Mouse (Mus musculus) large intestine, adult 2 months (tissue): Measurements from ENCODE around the gene Bcar3. TPM values are rescaled to one million over a fixed set of nuclear protein-coding genes. Genes with fewer than 3 reads are reported as not detected.
"Not testable (repeated sequence)": the region's sequence is repeated elsewhere in the genome, so short reads cannot be mapped to it uniquely, and the experiment has no call there.

Experiments used
- DNase-seq: peaks from one replicate; pipeline ENCODE4 v3.0.0-alpha.2; 2012; ENCODE audit warnings: low read depth, low spot score
- WGBS: fragments of 180-500 bp; shearing (Covaris S2); methylation state at CpG from one replicate; pipeline ENCODE4 v1.1.7; 2018; 5-methylcytosine and 5-hydroxymethylcytosine counted together
- polyA plus RNA-seq: library from polyadenylated mRNA; depleted of rRNA; stranded (reverse); fragments of >200 nt; gene quantifications from 2 replicates; pipeline ENCODE4 v1.2.3, GENCODE M21; 2012; rRNA removed

Bcar3 gene
- 50.9 and 90.3 TPM in 2 replicates for polyA plus RNA-seq

DNA sequence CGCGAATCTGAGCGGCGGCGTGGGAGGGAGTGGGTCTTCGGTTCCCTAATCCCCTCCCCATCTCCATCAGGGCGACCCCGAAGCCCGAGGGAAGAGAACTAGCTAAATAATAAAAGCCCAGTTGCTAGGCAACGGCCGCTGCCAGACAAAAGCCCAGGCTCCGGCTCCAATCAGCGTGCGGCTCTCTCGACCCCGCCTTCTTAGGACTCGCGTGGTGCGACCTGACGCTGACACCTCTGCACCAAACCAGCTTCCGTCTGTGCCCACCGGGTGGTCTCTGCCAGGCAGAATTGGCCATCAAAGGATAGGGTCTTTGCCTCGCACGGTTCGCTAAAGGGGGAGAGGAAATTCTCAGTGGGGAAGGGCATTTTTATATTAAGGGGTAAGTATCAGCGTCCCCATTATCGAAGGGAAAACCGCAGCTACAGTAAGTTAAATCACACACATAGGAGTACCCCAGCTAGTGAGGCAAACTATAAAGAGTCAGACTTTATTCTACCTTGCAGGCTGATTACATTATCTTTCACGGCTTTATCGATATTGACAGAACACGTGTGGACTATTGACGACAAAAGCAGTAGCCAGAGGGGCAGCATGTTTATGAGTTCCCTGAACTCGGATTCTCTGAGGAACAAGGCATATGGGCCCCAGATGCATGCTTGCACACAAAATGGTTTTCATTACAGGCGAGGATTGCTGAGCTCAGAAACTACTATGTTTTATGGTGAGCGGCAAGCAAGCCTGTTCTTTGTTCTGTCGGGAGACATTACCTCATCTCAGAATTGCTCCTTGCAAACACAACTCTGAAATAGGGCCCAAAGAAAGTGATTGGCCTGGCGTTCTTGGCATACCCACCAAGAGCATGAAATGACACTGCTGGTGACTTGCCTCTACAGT, at the start of gene Bcar3:
Bcar3 (plus strand) TSS at position 183 of the 897 bp plus-strand sequence.
- 4% methylated on average over 37 of the region's 37 CpGs for WGBS
- DNase-seq = peak; percentile 84

DNA sequence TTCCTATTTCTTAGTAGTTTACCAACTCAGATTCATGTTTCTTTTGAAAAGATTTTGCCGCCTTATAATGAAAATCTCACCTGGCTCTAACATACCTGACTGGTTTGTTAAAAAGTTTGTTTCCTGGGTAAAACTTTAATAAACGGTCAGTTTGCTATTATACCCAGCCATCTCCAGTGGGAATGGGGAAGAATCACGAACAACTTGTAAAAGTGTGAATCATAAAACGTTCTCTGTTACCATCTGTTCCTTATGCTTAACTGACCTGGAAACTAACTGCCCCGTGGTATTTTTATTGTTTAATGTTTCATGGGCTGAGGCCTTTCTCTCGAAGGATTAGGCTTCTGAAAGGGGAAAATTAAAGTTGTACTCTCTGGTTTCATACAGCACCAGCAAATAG, 49.2 kb upstream of the Bcar3 start:
- 12% methylated on average over 6 of the region's 6 CpGs for WGBS
- no peak for DNase-seq

DNA sequence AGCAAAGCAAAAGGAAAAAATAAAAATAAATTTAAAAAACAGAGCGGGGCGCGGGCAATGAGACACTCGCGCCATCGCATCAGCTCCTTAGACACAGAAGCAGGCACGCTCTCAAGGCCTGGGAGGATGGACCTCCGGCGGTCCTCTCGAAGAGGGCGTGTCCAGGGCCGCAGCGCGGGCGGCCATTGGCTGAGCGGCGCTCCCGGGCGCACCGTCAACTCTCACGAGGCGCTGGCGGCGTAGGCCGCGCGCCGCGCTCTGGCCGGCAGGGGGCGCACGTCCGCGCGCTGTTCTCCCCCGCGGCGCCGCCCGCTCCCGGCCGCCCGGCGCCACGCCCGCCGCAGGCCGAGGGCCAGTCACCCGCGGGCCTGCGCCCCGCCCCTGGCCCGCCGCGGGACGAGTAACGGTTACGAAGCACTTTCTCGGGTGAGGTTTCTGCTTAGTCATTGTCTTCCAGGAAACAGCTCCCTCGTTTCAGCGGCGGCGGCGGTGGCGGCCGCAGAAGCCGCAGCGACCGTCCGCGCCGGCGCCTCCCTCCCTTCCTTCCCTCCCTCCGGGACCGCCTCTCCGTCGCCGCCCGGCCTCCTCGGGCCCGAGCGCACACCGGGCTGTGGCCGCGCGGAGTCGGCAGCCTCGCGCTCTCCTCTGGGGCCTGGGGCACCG, 48.6 kb upstream of the Bcar3 start, which contains the start of gene Gclm:
Gclm (plus strand) TSS at position 343 of the 663 bp plus-strand sequence.
- WGBS = under 1% methylated on average over 85 of the region's 90 CpGs
- no peak for DNase-seq

- no peak for DNase-seq
- under 1% methylated on average over 50 of the region's 50 CpGs for WGBS
Observed at GRCm38 (mm10) chr3:122245878-122246332, 48.0 kb upstream of the Bcar3 start.

DNA sequence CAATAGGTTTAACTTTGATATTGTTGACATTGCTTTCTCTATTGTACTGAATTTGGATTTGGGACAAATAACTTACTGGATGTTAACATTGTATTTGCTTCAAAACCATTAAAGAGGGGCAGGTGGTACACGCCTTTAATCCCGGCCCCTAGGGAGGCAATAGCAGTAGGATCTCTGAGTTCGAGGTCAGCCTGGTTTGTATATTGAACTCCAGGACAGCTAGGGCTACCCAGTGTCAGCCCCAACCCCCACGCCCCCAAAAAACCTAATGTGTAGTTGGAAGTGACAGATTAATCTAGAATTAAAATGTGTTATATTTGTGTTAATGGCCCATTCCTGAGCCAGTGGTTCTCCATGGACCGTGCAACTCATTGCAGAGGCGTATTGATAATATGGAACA, 47.5 kb upstream of the Bcar3 start:
- WGBS = 15% methylated on average over 6 of the region's 6 CpGs
- no peak for DNase-seq

DNA sequence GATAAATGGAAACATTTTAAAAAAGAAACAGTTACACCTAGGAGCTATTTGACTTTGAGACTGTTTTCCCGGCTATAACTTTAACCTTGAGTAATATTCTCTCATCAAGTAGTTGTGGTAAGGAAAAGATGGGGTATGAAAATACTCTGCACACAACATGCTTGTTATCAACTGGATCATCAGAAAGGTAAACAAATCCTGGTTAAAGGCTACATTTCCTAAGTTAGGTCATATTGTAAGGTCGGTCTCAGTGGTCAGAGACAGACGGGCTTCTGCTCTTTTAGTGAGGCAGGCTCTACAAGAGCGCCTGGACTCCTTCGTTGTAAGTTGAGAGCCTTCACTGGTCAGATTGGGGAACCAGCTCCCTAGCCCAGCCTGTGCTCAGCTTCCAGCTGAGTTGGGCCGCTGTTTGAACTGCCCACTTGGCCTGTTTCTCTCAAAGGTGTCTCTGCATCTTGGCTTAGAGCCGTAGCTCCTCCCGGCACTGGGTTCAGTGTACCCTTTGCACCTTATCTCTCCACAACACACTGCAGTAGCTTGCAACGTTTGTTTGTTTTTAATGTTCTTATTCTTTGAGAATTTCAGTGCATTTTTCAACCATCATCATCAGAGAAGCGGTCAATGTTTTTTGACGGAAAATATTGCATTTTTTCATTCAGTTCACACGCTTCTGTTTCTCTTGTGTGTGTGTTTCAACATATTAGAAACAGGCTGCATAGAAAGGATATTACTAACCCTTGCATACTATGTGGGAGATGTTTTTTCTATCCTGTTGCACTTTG, 46.8 kb upstream of the Bcar3 start:
- no peak for DNase-seq
- WGBS = 29% methylated on average over 12 of the region's 12 CpGs

DNA sequence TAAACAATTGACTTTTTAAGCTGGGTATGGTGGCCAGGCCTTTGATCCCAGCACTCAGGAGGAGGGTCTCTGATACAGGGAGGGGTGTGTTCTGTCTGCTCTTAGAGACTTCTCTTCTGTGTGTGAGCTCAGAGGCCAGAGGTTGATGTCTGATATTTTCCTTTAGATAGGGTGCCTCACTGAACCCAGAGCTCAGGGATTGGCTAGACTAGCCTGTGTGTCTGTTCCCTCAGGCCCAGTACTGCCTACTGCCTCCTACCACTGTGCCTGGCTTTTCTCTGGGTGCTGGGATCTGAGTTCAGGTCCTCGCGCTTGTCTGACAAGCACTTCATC, 46.2 kb upstream of the Bcar3 start:
- WGBS = 89% methylated on average over 2 of the region's 2 CpGs
- no peak for DNase-seq

DNA sequence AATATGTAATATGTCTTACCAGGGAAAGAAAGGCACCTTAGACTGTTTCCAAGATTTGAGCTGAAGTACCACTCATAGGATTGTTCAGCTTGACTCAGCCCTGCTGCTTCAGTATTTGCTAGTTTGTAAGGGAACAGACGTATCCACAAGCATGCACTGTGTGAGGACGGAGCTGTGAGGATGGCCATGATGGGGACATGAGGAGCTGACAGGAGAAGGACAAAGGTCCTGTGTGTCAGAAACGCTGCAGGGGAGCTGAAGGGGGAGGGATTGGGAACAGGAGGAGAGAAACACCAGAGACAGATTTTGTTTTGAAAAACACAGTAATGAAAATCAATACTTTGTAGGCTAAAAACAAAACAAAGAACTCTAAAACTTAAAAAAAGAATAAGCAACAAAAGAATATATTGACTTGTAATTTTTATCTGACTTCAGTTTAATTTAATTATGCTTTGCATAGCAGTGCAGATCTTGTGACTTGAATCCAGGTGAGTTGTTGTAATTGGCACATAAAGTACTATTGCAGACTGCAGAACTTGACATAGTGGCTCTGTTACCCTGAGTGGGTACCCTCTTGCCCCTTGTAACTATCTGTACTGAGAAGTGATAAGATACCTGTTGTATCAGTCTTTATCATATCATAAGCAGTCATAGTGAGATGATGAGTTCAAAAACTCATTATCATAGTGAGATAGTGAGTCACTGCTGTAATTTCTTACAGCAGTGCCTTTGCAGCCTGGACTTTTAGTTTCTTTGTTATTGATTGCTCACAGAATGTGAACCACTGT, 41.3 kb upstream of the Bcar3 start:
- no peak for DNase-seq

GRCm38 (mm10) chr3:122254050-122254449, 39.9 kb upstream of the Bcar3 start:
- 81% methylated on average over 7 of the region's 7 CpGs for WGBS
- DNase-seq = not testable (repeated sequence)

More for the DNA sequence above, 41.3 kb upstream of the Bcar3 start:
- WGBS = 51% methylated on average over 3 of the region's 3 CpGs

DNA sequence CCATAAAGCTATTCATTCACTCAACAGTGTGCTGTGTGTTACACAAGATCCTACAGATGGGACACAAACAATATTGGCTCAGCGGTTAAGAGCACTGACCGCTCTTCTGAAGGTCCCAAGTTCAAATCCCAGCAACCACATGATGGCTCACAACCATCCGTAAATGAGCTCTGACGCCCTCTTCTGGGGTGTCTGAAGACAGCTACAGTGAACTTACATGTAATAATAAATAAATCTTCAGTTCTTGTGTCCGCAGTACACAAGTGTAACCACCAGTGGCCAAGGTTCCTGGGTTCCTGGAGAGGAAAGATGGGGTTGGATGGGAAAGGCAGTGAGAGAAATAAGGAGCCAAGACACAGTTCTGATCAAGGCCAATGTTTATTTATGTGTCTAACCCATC, 23.9 kb upstream of the Bcar3 start:
- DNase-seq = no peak
- WGBS = 70% methylated on average over 5 of the region's 5 CpGs

DNA sequence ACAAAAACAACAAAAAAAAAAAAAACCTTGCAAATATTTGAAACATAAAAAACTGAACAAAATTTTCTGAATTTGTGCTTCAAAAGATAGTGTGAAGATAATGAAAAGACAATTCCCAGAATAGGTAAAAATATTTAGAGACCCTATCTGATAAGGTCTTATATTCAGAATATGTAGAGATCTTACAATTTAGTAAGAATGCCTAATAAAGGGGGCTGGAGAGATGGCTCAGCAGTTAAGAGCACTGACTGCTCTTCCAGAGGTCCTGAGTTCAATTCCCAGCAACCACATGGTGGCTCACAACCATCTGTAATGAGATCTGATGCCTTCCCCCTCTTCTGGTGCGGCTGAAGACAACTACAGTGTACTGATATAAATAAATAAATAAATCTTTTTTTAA, 21.4 kb upstream of the Bcar3 start:
- not testable (repeated sequence) for DNase-seq
- WGBS = 60% methylated on average over 1 of the region's 1 CpGs

- WGBS = 8% methylated on average over 20 of the region's 20 CpGs
- no peak for DNase-seq
Observed at GRCm38 (mm10) chr3:122273407-122274240, 20.3 kb upstream of the Bcar3 start.

DNA sequence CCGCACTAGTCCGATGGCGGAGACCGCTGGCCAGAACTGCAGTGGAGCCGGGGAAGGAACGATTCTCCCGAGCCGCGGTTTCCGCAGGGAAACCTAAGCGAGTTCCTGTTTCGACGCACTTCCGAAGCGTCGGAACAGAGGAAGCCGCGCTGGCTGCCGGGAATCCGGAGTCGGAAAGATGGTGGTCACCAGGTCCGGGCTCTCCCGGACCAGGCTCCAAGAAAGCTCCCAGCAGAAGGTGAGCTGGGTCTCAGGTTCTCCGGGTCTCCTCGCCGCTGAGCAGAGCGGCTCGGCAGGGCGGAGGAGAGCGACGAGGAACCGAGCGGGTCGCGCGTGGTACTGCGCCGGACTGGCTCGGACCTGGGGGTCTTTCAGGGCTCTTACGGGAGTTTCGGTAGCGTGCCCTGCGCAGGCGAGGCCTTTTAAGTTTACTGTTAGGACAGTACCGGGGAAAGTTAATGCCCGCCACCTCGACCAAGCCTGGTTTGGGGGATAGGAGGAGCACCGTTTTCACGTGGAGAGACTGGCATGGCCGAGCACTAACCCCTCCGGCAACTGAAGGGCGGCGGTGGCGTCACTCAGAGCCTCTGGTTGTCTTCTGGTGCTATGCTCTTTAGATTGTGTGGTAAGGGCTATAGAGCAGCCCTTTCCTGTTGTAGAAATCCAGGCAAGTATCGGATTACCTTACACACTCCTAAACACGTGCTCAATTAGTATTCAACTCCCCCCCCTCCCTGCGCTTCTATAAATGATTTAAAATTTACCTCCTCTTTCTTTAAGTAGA, 19.5 kb upstream of the Bcar3 start, which contains the start of gene Dnttip2:
Dnttip2 (plus strand) TSS at position 148 of the 784 bp plus-strand sequence.
- no peak for DNase-seq
- under 1% methylated on average over 57 of the region's 57 CpGs for WGBS

GRCm38 (mm10) chr3:122275111-122275510, 18.8 kb upstream of the Bcar3 start:
- WGBS = 63% methylated on average over 10 of the region's 10 CpGs
- no peak for DNase-seq

GRCm38 (mm10) chr3:122287195-122287594, 6.7 kb upstream of the Bcar3 start:
- no peak for DNase-seq
- 65% methylated on average over 5 of the region's 5 CpGs for WGBS

- WGBS = 64% methylated on average over 5 of the region's 5 CpGs
- DNase-seq = no peak
Observed at GRCm38 (mm10) chr3:122288613-122289195, 5.2 kb upstream of the Bcar3 start.

GRCm38 (mm10) chr3:122289344-122289743, 4.6 kb upstream of the Bcar3 start:
- DNase-seq = not testable (repeated sequence)
- 72% methylated on average over 4 of the region's 4 CpGs for WGBS
